In genomic region chr19:57104171-57104748, GRCm38 (mm10) we compare ENCODE assay signal across 10 mouse cellular contexts.
DNase-seq lines count a peak whose midpoint lies in the region; ATAC-seq and TF ChIP-seq lines count a peak whose summit lies in the region.
"Had no signal": no experiment of that assay in that cellular context is flagged by ENCODE, and none has a peak within 500 bp of the region (broad histone marks: within the 10 kb centered on the region; RNA-seq: fewer than 3 reads in every experiment).

No protein-coding gene starts in this region.

- DNase-seq in forebrain, postnatal 0 days, result no peak
- no peak for DNase-seq in liver, embryonic 13.5 days
- DNase-seq in liver, postnatal 0 days, result no peak
- no peak for DNase-seq in midbrain, postnatal 0 days (ENCODE audit: low spot score)
- no peak for DNase-seq in thymus, adult 2 months
- DNase-seq in layer of hippocampus, adult 9-10 months (ENCODE audit: low spot score), result no peak
- DNase-seq: liver; thymus, postnatal 25 days had no signal

- peak overlapping the region; percentile 9; the same call in 1 of the 2 replicates for H3K27ac ChIP-seq in forebrain, embryonic 12.5 days
- H3K27ac ChIP-seq in forebrain, postnatal 0 days (ENCODE audit: low read depth, low read length), result no peak overlapping the region
- peak overlapping the region; percentile 47; the same call in 1 of the 2 replicates for H3K27ac ChIP-seq in liver, embryonic 13.5 days
- no peak overlapping the region for H3K27ac ChIP-seq in liver, postnatal 0 days (ENCODE audit: low read depth)
- H3K27ac ChIP-seq in midbrain, postnatal 0 days (ENCODE audit: low read depth, low read length), result 0 out of 2 replicates have a peak overlapping the region, but pooled peaks have one; percentile 21
- H3K27ac ChIP-seq in thymus, adult 2 months (ENCODE audit: control insufficient read depth, insufficient read depth, low read length), result no peak overlapping the region

- TF ChIP-seq CTCF in forebrain, postnatal 0 days (IDR thresholded peaks at IDR 0.05; ENCODE audit: low read depth), result no peak
- no peak for TF ChIP-seq CTCF in liver, postnatal 0 days (IDR thresholded peaks at IDR 0.05; ENCODE audit: low read depth)
- TF ChIP-seq CTCF in midbrain, postnatal 0 days (IDR thresholded peaks at IDR 0.05), result no peak
- no peak for TF ChIP-seq CTCF in thymus, adult 2 months (IDR thresholded peaks at IDR 0.05; ENCODE audit: borderline replicate concordance, control insufficient read depth, extremely low read depth, insufficient read depth, low read length, poor library complexity)

- H3K4me2 ChIP-seq in forebrain, embryonic 12.5 days, result no peak overlapping the region
- no peak overlapping the region for H3K4me2 ChIP-seq in forebrain, postnatal 0 days (ENCODE audit: low read depth)
- H3K4me2 ChIP-seq in liver, embryonic 13.5 days, result no peak overlapping the region
- no peak overlapping the region for H3K4me2 ChIP-seq in liver, postnatal 0 days (ENCODE audit: low read depth, low read length)
- no peak overlapping the region for H3K4me2 ChIP-seq in midbrain, postnatal 0 days (ENCODE audit: low read depth, low read length, poor library complexity, severe bottlenecking)

- no peak for TF ChIP-seq EP300 in liver, postnatal 0 days (IDR thresholded peaks at IDR 0.05; ENCODE audit: low read depth)

- H3K9me3 ChIP-seq in forebrain, embryonic 12.5 days, result no peaks in the 10 kb centered on the region
- H3K9me3 ChIP-seq in forebrain, postnatal 0 days (ENCODE audit: low read length), result no peaks in the 10 kb centered on the region
- H3K9me3 ChIP-seq in liver, embryonic 13.5 days (replicated peaks), result no peaks in the 10 kb centered on the region
- no peaks in the 10 kb centered on the region for H3K9me3 ChIP-seq in liver, postnatal 0 days (ENCODE audit: low read length)
- H3K9me3 ChIP-seq in midbrain, postnatal 0 days (ENCODE audit: low read length), result no peaks in the 10 kb centered on the region

- H3K27me3 ChIP-seq in forebrain, embryonic 12.5 days, result no peaks in the 10 kb centered on the region
- no peaks in the 10 kb centered on the region for H3K27me3 ChIP-seq in forebrain, postnatal 0 days (ENCODE audit: insufficient read depth, low read length)
- no peaks in the 10 kb centered on the region for H3K27me3 ChIP-seq in liver, embryonic 13.5 days
- H3K27me3 ChIP-seq in liver, postnatal 0 days (ENCODE audit: insufficient read depth, low read length), result no peaks in the 10 kb centered on the region
- no peaks in the 10 kb centered on the region for H3K27me3 ChIP-seq in midbrain, postnatal 0 days (ENCODE audit: insufficient read depth, low read length)
- no peaks in the 10 kb centered on the region for H3K27me3 ChIP-seq in thymus, adult 2 months (ENCODE audit: control insufficient read depth, insufficient read depth, low read length)

- peaks cover 6% of the 10 kb centered on the region; the same call in 1 of the 2 replicates for H3K4me1 ChIP-seq in forebrain, embryonic 12.5 days
- H3K4me1 ChIP-seq in forebrain, postnatal 0 days (ENCODE audit: insufficient read depth), result no peaks in the 10 kb centered on the region
- peaks cover 10% of the 10 kb centered on the region; the same call in 1 of the 2 replicates for H3K4me1 ChIP-seq in liver, embryonic 13.5 days (replicated peaks)
- H3K4me1 ChIP-seq in liver, postnatal 0 days (ENCODE audit: insufficient read depth), result no peaks in the 10 kb centered on the region
- no peaks in the 10 kb centered on the region for H3K4me1 ChIP-seq in midbrain, postnatal 0 days (ENCODE audit: insufficient read depth, low read length)
- H3K4me1 ChIP-seq in thymus, adult 2 months (replicated peaks; ENCODE audit: control insufficient read depth, insufficient read depth, low read length), result peaks cover 40% of the 10 kb centered on the region

- no peak overlapping the region for H3K4me3 ChIP-seq in forebrain, embryonic 12.5 days (replicated peaks)
- no peak overlapping the region for H3K4me3 ChIP-seq in forebrain, postnatal 0 days (ENCODE audit: low read depth, low read length)
- H3K4me3 ChIP-seq in liver, embryonic 13.5 days (replicated peaks), result no peak overlapping the region
- H3K4me3 ChIP-seq in liver, postnatal 0 days (ENCODE audit: low read depth, low read length), result no peak overlapping the region
- no peak overlapping the region for H3K4me3 ChIP-seq in midbrain, postnatal 0 days (ENCODE audit: low read depth, low read length)
- no peak overlapping the region for H3K4me3 ChIP-seq in thymus, adult 2 months (ENCODE audit: control insufficient read depth, insufficient read depth, low read length)

- TF ChIP-seq POLR2A in thymus, adult 2 months (IDR thresholded peaks at IDR 0.05; ENCODE audit: control insufficient read depth, extremely low read depth, insufficient read depth, low read length, poor library complexity), result no peak

- H3K36me3 ChIP-seq in forebrain, embryonic 12.5 days (replicated peaks), result no peaks in the 10 kb centered on the region
- H3K36me3 ChIP-seq in forebrain, postnatal 0 days (ENCODE audit: insufficient read depth), result no peaks in the 10 kb centered on the region
- no peaks in the 10 kb centered on the region for H3K36me3 ChIP-seq in liver, embryonic 13.5 days
- no peaks in the 10 kb centered on the region; the same call in 1 of the 2 replicates for H3K36me3 ChIP-seq in liver, postnatal 0 days (replicated peaks; ENCODE audit: insufficient read depth, low read length)
- no peaks in the 10 kb centered on the region for H3K36me3 ChIP-seq in midbrain, postnatal 0 days (ENCODE audit: insufficient read depth, low read length)
- peaks cover 24% of the 10 kb centered on the region for H3K36me3 ChIP-seq in thymus, adult 2 months (ENCODE audit: control insufficient read depth, insufficient read depth, low read length)

- 78% methylated on average over 5 of the region's 5 CpGs for WGBS in forebrain, embryonic 12.5 days
- 75% methylated on average over 5 of the region's 5 CpGs for WGBS in forebrain, postnatal 0 days
- 18% methylated on average over 5 of the region's 5 CpGs for WGBS in liver, embryonic 13.5 days (ENCODE audit: insufficient replicate concordance)
- 28% methylated on average over 5 of the region's 5 CpGs for WGBS in liver, postnatal 0 days (ENCODE audit: insufficient replicate concordance)
- 66% methylated on average over 5 of the region's 5 CpGs for WGBS in midbrain, postnatal 0 days
- 20% methylated on average over 5 of the region's 5 CpGs for WGBS in thymus, adult 2 months

- ATAC-seq in forebrain, embryonic 12.5 days (ENCODE audit: low FRiP score), result no peak
- no peak for ATAC-seq in forebrain, postnatal 0 days
- ATAC-seq in liver, embryonic 13.5 days (ENCODE audit: low read depth), result no peak
- ATAC-seq in liver, postnatal 0 days, result no peak
- peak; percentile 12; the same call in 1 of the 2 replicates for ATAC-seq in granulocyte monocyte progenitor cell, adult 5-6 weeks (replicated peaks; ENCODE audit: poor library complexity, severe bottlenecking)
- ATAC-seq in midbrain, postnatal 0 days (ENCODE audit: low FRiP score), result no peak

- no peak overlapping the region for H3K9ac ChIP-seq in forebrain, embryonic 12.5 days
- H3K9ac ChIP-seq in forebrain, postnatal 0 days, result no peak overlapping the region
- no peak overlapping the region for H3K9ac ChIP-seq in liver, embryonic 13.5 days
- no peak overlapping the region for H3K9ac ChIP-seq in liver, postnatal 0 days (replicated peaks)
- no peak overlapping the region for H3K9ac ChIP-seq in midbrain, postnatal 0 days (replicated peaks; ENCODE audit: low read length, poor library complexity, severe bottlenecking)

Comparison
In these comparisons a context has a peak if more than half of its experiments do, and no peak if none do; other contexts are left out.
1. H3K27ac ChIP-seq: peak in forebrain, embryonic 12.5 days (single experiment), liver, embryonic 13.5 days (single experiment) and midbrain, postnatal 0 days (single experiment); none in forebrain, postnatal 0 days (single experiment), liver, postnatal 0 days (single experiment) and thymus, adult 2 months (single experiment).